Mouse (Mus musculus) liver, postnatal 0 days (tissue): Measurements from ENCODE around the gene Abcb4. TPM values are rescaled to one million over a fixed set of nuclear protein-coding genes. Genes with fewer than 3 reads are reported as not detected.

Experiments used
- ATAC-seq: fragments of 200-750 bp; cut with Nextera tagmentation; 2 replicates; pipeline ENCODE4 v1.8.0; 2017; ENCODE audit warnings: mild to moderate bottlenecking, moderate library complexity
- DNase-seq: peaks from one replicate; pipeline ENCODE4 v3.0.0-alpha.2; 2016
- H3K27ac ChIP-seq: fragments of 300-500 bp; sonication (generic); 2 replicates; pipeline ENCODE4 v1.5.1; 2014; ENCODE audit warnings: antibody characterized with exemption, moderate library complexity, mild to moderate bottlenecking, low read depth
- H3K27me3 ChIP-seq: fragments of 300-500 bp; sonication (generic); 2 replicates; pipeline ENCODE4 v1.6.1; 2014; ENCODE audit warnings: low read length, control low read depth, mixed read lengths; ENCODE audit not compliant: insufficient read depth
- H3K36me3 ChIP-seq: fragments of 300-500 bp; sonication (generic); replicated peaks from 2 replicates; pipeline ENCODE4 v1.6.1; 2014; ENCODE audit warnings: mild to moderate bottlenecking, control low read depth, low read length, moderate library complexity, mixed read lengths; ENCODE audit not compliant: insufficient read depth
- H3K4me1 ChIP-seq: fragments of 300-500 bp; sonication (generic); 2 replicates; pipeline ENCODE4 v1.6.1; 2014; ENCODE audit warnings: antibody characterized with exemption, mild to moderate bottlenecking, control low read depth; ENCODE audit not compliant: insufficient read depth
- H3K4me2 ChIP-seq: fragments of 300-500 bp; sonication (generic); 2 replicates; pipeline ENCODE4 v1.6.1; 2014; ENCODE audit warnings: low read depth, mild to moderate bottlenecking, low read length, moderate library complexity, mixed read lengths
- H3K4me3 ChIP-seq: fragments of 300-500 bp; sonication (generic); 2 replicates; pipeline ENCODE4 v1.5.1; 2014; ENCODE audit warnings: low read depth, low read length
- H3K9ac ChIP-seq: fragments of 300-500 bp; sonication (generic); replicated peaks from 2 replicates; pipeline ENCODE4 v1.6.1; 2014; ENCODE audit warnings: mild to moderate bottlenecking, moderate library complexity
- H3K9me3 ChIP-seq: fragments of 300-500 bp; sonication (generic); 2 replicates; pipeline ENCODE4 v1.6.1; 2016; ENCODE audit warnings: mild to moderate bottlenecking, control low read depth, low read length, mixed read lengths
- CTCF ChIP-seq: sonication (generic); IDR thresholded peaks from 2 replicates; pipeline ENCODE4 v1.5.1; 2016; ENCODE audit warnings: antibody characterized with exemption, low read depth
- EP300 ChIP-seq: IDR thresholded peaks from 2 replicates; pipeline ENCODE4 v1.6.1; 2016; ENCODE audit warnings: antibody characterized with exemption, low read depth, mild to moderate bottlenecking
- WGBS: fragments of 180-500 bp; shearing (Covaris S2); extraction: QIAGEN DNeasy Blood & Tissue Kit; methylation state at CpG from one replicate; pipeline ENCODE4 v1.1.7; 2014; ENCODE audit not compliant: insufficient replicate concordance; 5-methylcytosine and 5-hydroxymethylcytosine counted together
- polyA plus RNA-seq: library from polyadenylated mRNA; unstranded; fragments of >200 nt; fragmentation: Nextera tagmentation; extraction: Ambion mirVana; gene quantifications from 2 replicates; pipeline ENCODE4 v1.2.1, GENCODE M21; 2015

The Abcb4 gene
- polyA plus RNA-seq, 1 experiment from 2014 or later: 75.6 TPM

DNA sequence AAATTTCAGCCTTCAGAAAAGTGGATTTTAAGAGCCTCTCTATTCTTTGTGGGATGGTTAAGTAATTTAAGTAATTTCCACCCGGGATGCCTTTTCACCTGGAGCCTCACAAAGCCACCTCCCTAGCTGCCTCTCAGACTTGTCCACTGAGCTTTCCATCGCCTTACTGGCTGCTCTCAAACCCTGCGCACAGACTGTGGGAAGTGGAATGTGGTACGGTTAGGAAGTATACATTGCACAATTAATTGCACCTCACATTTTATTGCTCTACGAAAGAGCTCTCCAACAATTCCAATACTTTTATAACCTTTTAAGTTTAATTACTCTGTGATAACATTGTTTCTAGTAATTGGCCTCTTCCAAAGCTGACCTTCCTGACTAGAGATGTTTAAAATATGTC, 27.2 kb upstream of the Abcb4 start:
- WGBS: 84% methylated on average over 5 of the region's 5 CpGs
- no peak overlapping the region for H3K9ac ChIP-seq
- no peaks in the 10 kb centered on the region for H3K27me3 ChIP-seq
- no peaks in the 10 kb centered on the region for H3K9me3 ChIP-seq
- TF ChIP-seq CTCF: no peak
- no peak for TF ChIP-seq EP300
- H3K4me1 ChIP-seq: no peaks in the 10 kb centered on the region
- no peak overlapping the region for H3K27ac ChIP-seq
- no peak for DNase-seq
- H3K4me3 ChIP-seq: no peak overlapping the region
- H3K4me2 ChIP-seq: no peak overlapping the region
- no peaks in the 10 kb centered on the region for H3K36me3 ChIP-seq
- ATAC-seq: no peak

DNA sequence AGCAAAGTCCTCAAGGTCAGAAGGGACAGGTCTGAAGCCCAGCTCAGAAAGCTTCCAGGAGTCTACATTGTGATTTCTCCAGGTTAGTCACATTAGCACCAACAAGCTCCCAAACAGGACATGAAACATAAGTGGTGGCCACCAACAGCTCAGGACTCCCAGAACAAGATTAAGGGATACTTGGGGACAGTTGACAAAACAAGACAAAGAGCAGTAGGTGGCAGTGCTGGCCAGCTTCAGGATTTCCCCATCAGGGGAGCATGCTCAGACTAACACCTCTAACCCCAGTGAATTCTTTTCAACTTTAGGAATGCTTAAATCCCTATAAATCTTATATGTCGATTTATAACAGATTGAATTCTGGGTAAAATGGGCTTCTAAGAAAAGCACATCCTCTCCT, 25.5 kb upstream of the Abcb4 start:
- DNase-seq (peak; percentile 70), ATAC-seq (peak; percentile 70)
- H3K27ac ChIP-seq: no peak overlapping the region
- no peak overlapping the region for H3K4me2 ChIP-seq
- TF ChIP-seq EP300 (no peak), CTCF (peak; percentile 81)
- no peak overlapping the region for H3K4me3 ChIP-seq
- H3K9me3 ChIP-seq: no peaks in the 10 kb centered on the region
- WGBS: 18% methylated on average over 1 of the region's 1 CpGs
- peaks cover 4% of the 10 kb centered on the region; the same call in 1 of the 2 replicates for H3K4me1 ChIP-seq
- no peaks in the 10 kb centered on the region for H3K36me3 ChIP-seq
- no peak overlapping the region for H3K9ac ChIP-seq
- no peaks in the 10 kb centered on the region for H3K27me3 ChIP-seq

- Histone ChIP-seq H3K4me2 (no peak overlapping the region), H3K4me1 (peaks cover 6% of the 10 kb centered on the region; the same call in 1 of the 2 replicates), H3K9me3 (no peaks in the 10 kb centered on the region), H3K9ac (no peak overlapping the region), H3K27me3 (no peaks in the 10 kb centered on the region), H3K36me3 (no peaks in the 10 kb centered on the region), H3K4me3 (no peak overlapping the region), H3K27ac (peak overlapping the region; percentile 85)
- TF ChIP-seq CTCF: no peak
- 0 out of 2 replicates have a peak, but pooled peaks have one; percentile 17 for TF ChIP-seq EP300
- peak; percentile 61 for DNase-seq
- ATAC-seq: peak; percentile 89
- 64% methylated on average over 6 of the region's 6 CpGs for WGBS
Measured at GRCm38 (mm10) chr5:8872979-8873915, 20.3 kb upstream of the Abcb4 start.

DNA sequence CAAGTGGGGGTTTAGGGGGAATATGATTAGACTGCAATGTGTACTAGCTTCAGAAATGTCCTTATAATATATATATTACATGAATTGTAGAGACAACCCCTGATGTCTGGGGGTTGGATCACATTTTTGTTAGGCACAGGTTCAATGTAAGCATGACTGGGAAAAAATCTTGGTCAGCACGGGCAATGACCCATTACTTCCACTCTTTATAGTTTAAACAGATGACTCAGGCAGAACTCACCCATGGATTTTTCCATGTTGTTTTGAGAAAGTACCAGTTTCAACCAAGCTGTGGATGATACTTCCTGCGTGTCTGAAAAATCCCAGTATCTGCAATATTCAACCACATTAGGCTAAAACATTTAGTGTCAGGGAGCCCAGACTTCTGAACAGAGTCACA, 16.4 kb upstream of the Abcb4 start:
- Histone ChIP-seq H3K36me3 (no peaks in the 10 kb centered on the region), H3K4me1 (peaks cover 6% of the 10 kb centered on the region; the same call in 1 of the 2 replicates), H3K27ac (no peak overlapping the region; the same call in 1 of the 2 replicates), H3K4me2 (no peak overlapping the region), H3K27me3 (no peaks in the 10 kb centered on the region), H3K4me3 (no peak overlapping the region), H3K9ac (no peak overlapping the region), H3K9me3 (no peaks in the 10 kb centered on the region)
- 62% methylated on average over 2 of the region's 2 CpGs for WGBS
- TF ChIP-seq EP300: no peak
- no peak for TF ChIP-seq CTCF
- ATAC-seq: no peak
- no peak for DNase-seq

- Histone ChIP-seq H3K27me3 (no peaks in the 10 kb centered on the region), H3K27ac (no peak overlapping the region), H3K36me3 (no peaks in the 10 kb centered on the region), H3K9me3 (no peaks in the 10 kb centered on the region), H3K9ac (no peak overlapping the region; the same call in 1 of the 2 replicates), H3K4me3 (no peak overlapping the region), H3K4me2 (no peak overlapping the region), H3K4me1 (peaks cover 4% of the 10 kb centered on the region; the same call in 1 of the 2 replicates)
- DNase-seq (no peak), ATAC-seq (no peak)
- WGBS: 51% methylated on average over 5 of the region's 5 CpGs
- TF ChIP-seq CTCF: no peak
- no peak for TF ChIP-seq EP300
Measured at GRCm38 (mm10) chr5:8877800-8878199, 15.7 kb upstream of the Abcb4 start.

- no peaks in the 10 kb centered on the region; the same call in 1 of the 2 replicates for H3K9me3 ChIP-seq
- WGBS: 68% methylated on average over 2 of the region's 2 CpGs
- H3K4me3 ChIP-seq: no peak overlapping the region
- no peaks in the 10 kb centered on the region for H3K36me3 ChIP-seq
- H3K4me2 ChIP-seq: no peak overlapping the region
- DNase-seq (no peak), ATAC-seq (no peak)
- no peaks in the 10 kb centered on the region for H3K4me1 ChIP-seq
- H3K27me3 ChIP-seq: no peaks in the 10 kb centered on the region
- no peak for TF ChIP-seq CTCF
- TF ChIP-seq EP300: no peak
- no peak overlapping the region for H3K9ac ChIP-seq
- no peak overlapping the region for H3K27ac ChIP-seq
Measured at GRCm38 (mm10) chr5:8885837-8886236, 7.7 kb upstream of the Abcb4 start.
